Mouse (Mus musculus) embryonic facial prominence, embryonic 12.5 days (tissue): ENCODE results near the gene Vmn1r229. TPM values are rescaled to one million over a fixed set of nuclear protein-coding genes. Genes with fewer than 3 reads are reported as not detected.

Experiments used
- ATAC-seq: fragments of 200-750 bp; cut with Nextera tagmentation; 2 replicates; pipeline ENCODE4 v1.8.0; 2017; ENCODE audit not compliant: insufficient number of reproducible peaks, insufficient read depth, low FRiP score, low TSS enrichment
- H3K27ac ChIP-seq: fragments of 300-500 bp; sonication (generic); 2 replicates; pipeline ENCODE4 v1.5.1; 2016; ENCODE audit warnings: mild to moderate bottlenecking
- H3K27me3 ChIP-seq: fragments of 300-500 bp; sonication (generic); 2 replicates; pipeline ENCODE4 v1.6.1; 2016; ENCODE audit warnings: mild to moderate bottlenecking, moderate library complexity
- H3K36me3 ChIP-seq: fragments of 300-500 bp; sonication (generic); 2 replicates; pipeline ENCODE4 v1.6.1; 2016; ENCODE audit warnings: mild to moderate bottlenecking
- H3K4me1 ChIP-seq: fragments of 300-500 bp; sonication (generic); 2 replicates; pipeline ENCODE4 v1.6.1; 2016
- H3K4me2 ChIP-seq: fragments of 300-500 bp; sonication (generic); replicated peaks from 2 replicates; pipeline ENCODE4 v1.6.1; 2016; ENCODE audit warnings: mild to moderate bottlenecking, moderate library complexity
- H3K4me3 ChIP-seq: fragments of 300-500 bp; sonication (generic); 2 replicates; pipeline ENCODE4 v1.5.1; 2016; ENCODE audit warnings: mild to moderate bottlenecking
- H3K9ac ChIP-seq: fragments of 300-500 bp; sonication (generic); 2 replicates; pipeline ENCODE4 v1.6.1; 2016; ENCODE audit warnings: mild to moderate bottlenecking, moderate library complexity
- H3K9me3 ChIP-seq: fragments of 300-500 bp; sonication (generic); 2 replicates; pipeline ENCODE4 v1.6.1; 2016; ENCODE audit warnings: mild to moderate bottlenecking, moderate library complexity
- WGBS: fragments of 180-500 bp; shearing (Covaris S2); methylation state at CpG from one replicate; pipeline ENCODE4 v1.1.7; 2016; 5-methylcytosine and 5-hydroxymethylcytosine counted together
- polyA plus RNA-seq: library from polyadenylated mRNA; unstranded; fragments of >200 nt; fragmentation: Nextera tagmentation; extraction: Ambion mirVana; gene quantifications from 2 replicates; pipeline ENCODE4 v1.2.1, GENCODE M21; 2016

Gene Vmn1r229
- polyA plus RNA-seq = not detected in 2 replicates

GRCm38 (mm10) chr17:20811255-20811654 lies at the start of gene Vmn1r229:
Vmn1r229 (plus strand) TSS chr17:20811555.
- H3K9me3 ChIP-seq = no peaks in the 10 kb centered on the region
- H3K27ac ChIP-seq = no peak within 1 kb of the TSS
- H3K4me1 ChIP-seq = no peaks in the 10 kb centered on the region
- H3K27me3 ChIP-seq = no peaks in the 10 kb centered on the region
- H3K4me3 ChIP-seq = no peak within 1 kb of the TSS
- no peaks in the 10 kb centered on the region for H3K36me3 ChIP-seq
- H3K4me2 ChIP-seq = no peak within 1 kb of the TSS
- 45% methylated on average over 1 of the region's 1 CpGs for WGBS
- no peak within 1 kb of the TSS for H3K9ac ChIP-seq
- ATAC-seq = no peak

GRCm38 (mm10) chr17:20786057-20786456 lies 25.3 kb upstream of the Vmn1r229 start, which contains the start of gene Vmn1r228:
Vmn1r228 (minus strand) TSS chr17:20786157.
- Histone ChIP-seq H3K4me2 (no peak within 1 kb of the TSS), H3K27me3 (no peaks in the 10 kb centered on the region), H3K9me3 (peaks cover 9% of the 10 kb centered on the region; the same call in 1 of the 2 replicates), H3K36me3 (no peaks in the 10 kb centered on the region), H3K4me3 (no peak within 1 kb of the TSS), H3K27ac (no peak within 1 kb of the TSS), H3K9ac (no peak within 1 kb of the TSS), H3K4me1 (no peaks in the 10 kb centered on the region)
- ATAC-seq = no peak

- H3K4me3 ChIP-seq = no peak within 1 kb of the TSS
- peaks cover 3% of the 10 kb centered on the region; the same call in 1 of the 2 replicates for H3K9me3 ChIP-seq
- H3K27ac ChIP-seq = no peak within 1 kb of the TSS
- no peak for ATAC-seq
- WGBS = 13% methylated on average over 1 of the region's 1 CpGs
- H3K9ac ChIP-seq = no peak within 1 kb of the TSS
- H3K4me1 ChIP-seq = no peaks in the 10 kb centered on the region
- H3K27me3 ChIP-seq = no peaks in the 10 kb centered on the region
- no peak within 1 kb of the TSS for H3K4me2 ChIP-seq
- no peaks in the 10 kb centered on the region for H3K36me3 ChIP-seq
Measured at GRCm38 (mm10) chr17:20840144-20840543, 28.8 kb downstream of the Vmn1r229 start, which contains the start of gene Vmn1r230. Vmn1r230 (plus strand) TSS chr17:20840444.

Other genes with a start within 250 kb of the Vmn1r229 start
- gene Vmn2r109, start 246.8 kb upstream of the Vmn1r229 start, polyA plus RNA-seq = not detected in 2 replicates
- gene Vmn2r110, start 215.1 kb upstream of the Vmn1r229 start, polyA plus RNA-seq = 0.04 and 0.05 TPM in 2 replicates
- not detected in 2 replicates for gene Fpr-rs3, start 186.7 kb upstream of the Vmn1r229 start, polyA plus RNA-seq
- gene Vmn1r226, start 128.7 kb upstream of the Vmn1r229 start, polyA plus RNA-seq = not detected in 2 replicates
- not detected in 2 replicates for gene Vmn1r227, start 81.7 kb upstream of the Vmn1r229 start, polyA plus RNA-seq
- gene Vmn1r228, start 25.4 kb upstream of the Vmn1r229 start, polyA plus RNA-seq = not detected in 2 replicates
- gene Vmn1r230, start 28.9 kb downstream of the Vmn1r229 start, polyA plus RNA-seq = not detected in 2 replicates
- not detected in 2 replicates for gene Vmn1r231, start 93.5 kb downstream of the Vmn1r229 start, polyA plus RNA-seq
- gene Vmn1r232, start 108.2 kb downstream of the Vmn1r229 start, polyA plus RNA-seq = not detected in 2 replicates
- gene Ppp2r1a, start 133.8 kb downstream of the Vmn1r229 start, polyA plus RNA-seq = 402 and 407 TPM in 2 replicates
- gene Vmn1r233, start 184.9 kb downstream of the Vmn1r229 start, polyA plus RNA-seq = not detected in 2 replicates
- gene Zfp160, start 197.3 kb downstream of the Vmn1r229 start, polyA plus RNA-seq = 20.5 and 20.9 TPM in 2 replicates